Mouse (Mus musculus): ENCODE data around the gene Klhl24. TPM values are rescaled to one million over a fixed set of nuclear protein-coding genes. Genes with fewer than 3 reads are reported as not detected.
A peak's percentile ranks its signal among the peaks of the same experiment; 100 is the strongest.

Gene Klhl24
- 39.1 and 46.6 TPM in 2 replicates for polyA plus RNA-seq (2012; rRNA removed)

GRCm38 (mm10) chr16:20097069-20097710 lies at the start of gene Klhl24:
TSS of gene Klhl24 (plus strand) at chr16:20097542.
- TF ChIP-seq CTCF (IDR thresholded peaks at IDR 0.05; ENCODE audit: borderline replicate concordance, extremely low read depth, insufficient read depth, insufficient read length): peak; percentile 80
- TF ChIP-seq POLR2A (IDR thresholded peaks at IDR 0.05; ENCODE audit: borderline replicate concordance, extremely low read depth, insufficient read depth, insufficient read length, poor library complexity, severe bottlenecking): peak; percentile 95
- DNase-seq (ENCODE audit: low read depth): peak; percentile 99

DNA sequence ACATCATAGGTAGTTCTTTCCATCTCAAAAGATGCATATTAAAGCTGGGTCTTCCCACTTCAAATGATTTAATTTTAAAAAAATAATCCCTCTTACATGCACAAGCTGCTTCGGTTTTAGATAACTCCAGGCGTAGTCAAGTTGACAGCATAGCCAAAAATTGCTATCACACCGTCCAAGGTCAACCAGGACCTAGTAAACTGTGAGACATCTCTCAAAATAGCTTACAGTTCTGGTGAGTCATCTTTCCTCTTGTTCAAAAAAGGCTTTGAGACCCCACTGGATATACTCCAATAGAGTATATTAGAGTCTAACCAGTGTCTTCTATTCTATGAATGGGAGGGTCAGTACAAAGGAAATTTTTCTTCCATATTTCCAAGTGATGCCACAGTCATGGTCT lies 44.7 kb upstream of the Klhl24 start:
- DNase-seq (ENCODE audit: low read depth): no peak
- TF ChIP-seq CTCF (IDR thresholded peaks at IDR 0.05; ENCODE audit: borderline replicate concordance, extremely low read depth, insufficient read depth, insufficient read length) (no peak), POLR2A (IDR thresholded peaks at IDR 0.05; ENCODE audit: borderline replicate concordance, extremely low read depth, insufficient read depth, insufficient read length, poor library complexity, severe bottlenecking) (no peak)

GRCm38 (mm10) chr16:20072770-20073169 lies 24.6 kb upstream of the Klhl24 start:
- no peak for TF ChIP-seq POLR2A (IDR thresholded peaks at IDR 0.05; ENCODE audit: borderline replicate concordance, extremely low read depth, insufficient read depth, insufficient read length, poor library complexity, severe bottlenecking)
- no peak for DNase-seq (ENCODE audit: low read depth)

- TF ChIP-seq POLR2A (IDR thresholded peaks at IDR 0.05; ENCODE audit: borderline replicate concordance, extremely low read depth, insufficient read depth, insufficient read length, poor library complexity, severe bottlenecking) (no peak), CTCF (IDR thresholded peaks at IDR 0.05; ENCODE audit: borderline replicate concordance, extremely low read depth, insufficient read depth, insufficient read length) (no peak)
- no peak for DNase-seq (ENCODE audit: low read depth)
These were observed 20.7 kb upstream of the Klhl24 start for GRCm38 (mm10) chr16:20076675-20077074.

DNA sequence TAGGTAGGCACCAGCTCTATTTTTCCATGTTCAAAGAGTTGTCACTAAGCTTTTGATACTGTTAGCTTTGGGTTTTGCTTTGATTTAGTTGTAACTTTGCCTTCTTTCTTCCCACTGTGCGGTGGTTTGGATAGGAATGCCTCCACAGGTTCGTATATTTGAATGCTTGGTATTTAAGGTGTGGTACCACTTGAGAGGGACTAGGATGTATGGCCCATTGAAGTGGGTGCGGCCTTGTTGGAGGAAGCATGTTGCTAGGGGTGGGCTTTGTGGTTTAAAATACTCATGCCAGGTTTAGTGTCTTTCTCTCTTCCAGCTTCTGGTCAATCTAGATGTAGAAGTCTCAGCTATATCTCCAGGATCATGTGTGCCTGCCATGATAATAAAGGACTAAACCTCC lies 17.1 kb upstream of the Klhl24 start:
- no peak for TF ChIP-seq POLR2A (IDR thresholded peaks at IDR 0.05; ENCODE audit: borderline replicate concordance, extremely low read depth, insufficient read depth, insufficient read length, poor library complexity, severe bottlenecking)
- no peak for DNase-seq (ENCODE audit: low read depth)

GRCm38 (mm10) chr16:20084623-20085022 lies 12.7 kb upstream of the Klhl24 start:
- no peak for DNase-seq (ENCODE audit: low read depth)
- no peak for TF ChIP-seq POLR2A (IDR thresholded peaks at IDR 0.05; ENCODE audit: borderline replicate concordance, extremely low read depth, insufficient read depth, insufficient read length, poor library complexity, severe bottlenecking)
- no peak for TF ChIP-seq CTCF (IDR thresholded peaks at IDR 0.05; ENCODE audit: borderline replicate concordance, extremely low read depth, insufficient read depth, insufficient read length)

- no peak for DNase-seq (ENCODE audit: low read depth)
- TF ChIP-seq CTCF (IDR thresholded peaks at IDR 0.05; ENCODE audit: borderline replicate concordance, extremely low read depth, insufficient read depth, insufficient read length): no peak
These were observed 12.0 kb upstream of the Klhl24 start for GRCm38 (mm10) chr16:20085250-20085905.

DNA sequence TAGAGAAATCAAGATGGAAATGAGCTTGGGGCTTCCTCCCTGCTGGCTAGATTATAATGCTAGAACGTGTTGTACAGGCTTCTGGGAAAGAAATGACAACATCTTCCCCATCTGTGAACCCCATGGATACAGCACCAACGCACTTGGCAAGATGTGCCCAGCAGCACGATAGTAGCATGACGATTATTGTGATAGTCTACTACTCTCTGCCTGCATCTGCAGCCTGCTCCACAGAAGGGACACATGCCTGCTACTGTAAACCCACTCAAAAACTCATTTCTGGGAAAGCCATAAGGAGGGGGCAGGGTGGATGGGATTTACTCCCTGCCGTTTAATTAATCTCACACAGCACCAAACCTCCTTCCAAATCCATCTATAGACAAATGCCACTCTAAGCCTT lies 10.4 kb upstream of the Klhl24 start:
- DNase-seq (ENCODE audit: low read depth): peak; percentile 4
- TF ChIP-seq CTCF (IDR thresholded peaks at IDR 0.05; ENCODE audit: borderline replicate concordance, extremely low read depth, insufficient read depth, insufficient read length) (no peak), POLR2A (IDR thresholded peaks at IDR 0.05; ENCODE audit: borderline replicate concordance, extremely low read depth, insufficient read depth, insufficient read length, poor library complexity, severe bottlenecking) (no peak)

DNA sequence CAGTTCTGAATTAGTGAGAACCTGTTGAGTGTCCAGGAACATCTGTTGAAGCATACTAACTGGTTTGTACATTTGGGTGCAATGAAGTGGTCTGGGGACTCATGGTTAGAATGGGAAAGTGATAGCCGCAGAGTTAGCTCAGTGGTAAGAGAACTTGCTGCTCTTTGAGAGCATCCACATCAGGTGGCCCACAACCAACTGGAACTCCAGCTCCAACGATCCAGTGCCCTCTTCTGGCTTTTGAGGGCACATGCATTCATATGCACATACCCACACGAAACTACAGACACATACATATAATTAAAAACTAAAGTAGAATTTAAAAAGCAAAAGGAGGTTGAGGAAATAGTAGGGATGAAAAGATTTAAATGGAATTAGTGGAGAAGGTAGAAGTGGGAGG lies 7.7 kb upstream of the Klhl24 start:
- TF ChIP-seq POLR2A (IDR thresholded peaks at IDR 0.05; ENCODE audit: borderline replicate concordance, extremely low read depth, insufficient read depth, insufficient read length, poor library complexity, severe bottlenecking) (no peak), CTCF (IDR thresholded peaks at IDR 0.05; ENCODE audit: borderline replicate concordance, extremely low read depth, insufficient read depth, insufficient read length) (no peak)
- DNase-seq (ENCODE audit: low read depth): no peak

- TF ChIP-seq CTCF (IDR thresholded peaks at IDR 0.05; ENCODE audit: borderline replicate concordance, extremely low read depth, insufficient read depth, insufficient read length) (no peak), POLR2A (IDR thresholded peaks at IDR 0.05; ENCODE audit: borderline replicate concordance, extremely low read depth, insufficient read depth, insufficient read length, poor library complexity, severe bottlenecking) (no peak)
- DNase-seq (ENCODE audit: low read depth): no peak
These were observed 6.3 kb upstream of the Klhl24 start for GRCm38 (mm10) chr16:20090921-20091575.

GRCm38 (mm10) chr16:20095966-20096365 lies 1.4 kb upstream of the Klhl24 start:
- TF ChIP-seq CTCF (IDR thresholded peaks at IDR 0.05; ENCODE audit: borderline replicate concordance, extremely low read depth, insufficient read depth, insufficient read length) (peak; percentile 47; the same call in 1 of the 2 replicates), POLR2A (IDR thresholded peaks at IDR 0.05; ENCODE audit: borderline replicate concordance, extremely low read depth, insufficient read depth, insufficient read length, poor library complexity, severe bottlenecking) (no peak)
- DNase-seq (ENCODE audit: low read depth): no peak

All from brain, embryonic 14.5 days (tissue).